Mouse (Mus musculus) liver, embryonic 14.5 days (tissue): ENCODE results near the gene Rasl11a. TPM values are rescaled to one million over a fixed set of nuclear protein-coding genes. Genes with fewer than 3 reads are reported as not detected.

Experiments
- ATAC-seq: fragments of 200-750 bp; cut with Nextera tagmentation; 2 replicates; pipeline ENCODE4 v1.8.0; 2017; ENCODE audit warnings: moderate number of reproducible peaks, mild to moderate bottlenecking, moderate library complexity; ENCODE audit not compliant: insufficient read depth
- DNase-seq, 3 experiments: peaks; one replicate each; pipeline ENCODE4 v3.0.0-alpha.2; 2012 to 2013; ENCODE audit warnings: low read depth in 3 of 3, low spot score in 3 of 3
- H3K27ac ChIP-seq: fragments of 300-500 bp; sonication (generic); 2 replicates; pipeline ENCODE4 v1.5.1; 2014; ENCODE audit warnings: moderate library complexity, mild to moderate bottlenecking, control low read depth, inconsistent platforms
- H3K27me3 ChIP-seq: fragments of 300-500 bp; sonication (generic); 2 replicates; pipeline ENCODE4 v1.6.1; 2014; ENCODE audit warnings: mild to moderate bottlenecking, low read length, moderate library complexity; ENCODE audit not compliant: control insufficient read depth, insufficient read depth
- H3K36me3 ChIP-seq: fragments of 300-500 bp; sonication (generic); replicated peaks from 2 replicates; pipeline ENCODE4 v1.6.1; 2014; ENCODE audit warnings: low read depth; ENCODE audit not compliant: control insufficient read depth, insufficient read depth
- H3K4me1 ChIP-seq, 2 experiments: fragments of 200-500 bp in 1 of 2; fragments of 300-500 bp in 1 of 2; sonication (generic) in 1 of 2; replicated peaks; 2 replicates each; pipeline ENCODE4 v1.6.1; 2012 to 2014; ENCODE audit warnings: antibody characterized with exemption in 1 of 2, inconsistent platforms in 1 of 2, low read length in 1 of 2; ENCODE audit not compliant: control insufficient read depth in 2 of 2, insufficient read depth in 2 of 2
- H3K4me2 ChIP-seq: fragments of 300-500 bp; sonication (generic); 2 replicates; pipeline ENCODE4 v1.6.1; 2014; ENCODE audit warnings: low read depth, mild to moderate bottlenecking, control low read depth, moderate library complexity
- H3K4me3 ChIP-seq, 2 experiments: fragments of 200-500 bp in 1 of 2; fragments of 300-500 bp in 1 of 2; sonication (generic) in 1 of 2; 2 replicates each; pipeline ENCODE4 v1.5.1; 2012 to 2014; ENCODE audit warnings: low read depth in 2 of 2, low read length in 2 of 2, mild to moderate bottlenecking in 2 of 2, control low read depth in 1 of 2, inconsistent platforms in 1 of 2, moderate library complexity in 1 of 2; ENCODE audit not compliant: insufficient read depth in 1 of 2
- H3K9ac ChIP-seq: fragments of 300-500 bp; sonication (generic); replicated peaks from 2 replicates; pipeline ENCODE4 v1.6.1; 2014; ENCODE audit warnings: mild to moderate bottlenecking, control low read depth, moderate library complexity
- H3K9me3 ChIP-seq: fragments of 300-500 bp; sonication (generic); 2 replicates; pipeline ENCODE4 v1.6.1; 2016; ENCODE audit warnings: low read length, mixed read lengths; ENCODE audit not compliant: control insufficient read depth
- CTCF ChIP-seq: IDR thresholded peaks from 2 replicates; pipeline ENCODE4 v1.5.1; 2016; ENCODE audit warnings: antibody characterized with exemption, low read depth, control low read depth
- EP300 ChIP-seq: IDR thresholded peaks from 2 replicates; pipeline ENCODE4 v1.6.1; 2016; ENCODE audit warnings: antibody characterized with exemption, low read depth
- whole genome bisulfite sequencing: fragments of 180-500 bp; shearing (Covaris S2); extraction: QIAGEN DNeasy Blood & Tissue Kit; methylation state at CpG from one replicate; pipeline ENCODE4 v1.1.7; 2014; ENCODE audit not compliant: insufficient replicate concordance; 5-methylcytosine and 5-hydroxymethylcytosine counted together
- polyA plus RNA-seq, 2 experiments: library from polyadenylated mRNA; depleted of rRNA in 1 of 2; stranded (reverse) in 1 of 2; unstranded in 1 of 2; fragments of >200 nt; fragmentation: Nextera tagmentation in 1 of 2; extraction: Ambion mirVana in 1 of 2; gene quantifications; 2 replicates each; pipeline versions ENCODE4 v1.2.1 to v1.2.3; 2012 to 2014

The Rasl11a gene
- polyA plus RNA-seq, 2 experiments, result 0.94 TPM

DNA sequence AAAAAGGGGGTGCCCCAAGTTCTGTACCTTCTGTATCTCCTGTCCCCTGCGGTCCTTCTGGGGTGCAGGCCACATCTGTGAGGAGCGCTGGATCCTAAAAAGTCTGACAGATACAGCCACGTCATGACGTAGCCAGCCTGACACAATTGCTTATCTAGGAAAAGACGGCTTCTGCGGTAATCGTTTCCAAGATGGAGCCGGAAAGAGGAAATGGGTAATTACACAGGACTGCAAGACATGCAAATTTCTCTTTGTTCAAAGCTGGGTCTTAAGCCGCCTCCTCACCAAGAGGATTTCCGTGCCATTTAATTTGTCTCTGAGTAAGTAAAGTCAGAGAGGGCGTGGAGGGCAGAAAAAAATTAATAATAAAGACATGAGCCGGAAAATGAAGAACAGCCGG is 52.1 kb downstream of the Rasl11a start:
- DNase-seq (peak in 2 of 3 experiments; percentile 30 to 37), ATAC-seq (peak; percentile 47; the same call in 1 of the 2 replicates)
- Histone ChIP-seq H3K9me3 (no peaks in the 10 kb centered on the region), H3K4me3 (0 out of 4 replicates have a peak overlapping the region, but pooled peaks of 1 of the 2 experiments have one; percentile 4), H3K27ac (no peak overlapping the region), H3K9ac (no peak overlapping the region), H3K27me3 (no peaks in the 10 kb centered on the region), H3K4me2 (peak overlapping the region; percentile 37), H3K4me1 (peaks cover 0 to 7% of the 10 kb centered on the region in 2 experiments; a peak in 2 of 4 replicates), H3K36me3 (no peaks in the 10 kb centered on the region)
- TF ChIP-seq EP300 (no peak), CTCF (no peak)
- 34% methylated on average over 13 of the region's 13 CpGs for WGBS

Other genes starting within 250 kb of the Rasl11a start
- gene Usp12, start 50.1 kb upstream of the Rasl11a start, polyA plus RNA-seq (2012; rRNA removed), result 4.7 and 7.0 TPM in 2 replicates
- 4.9 and 5.6 TPM in 2 replicates for gene Usp12, start 50.1 kb upstream of the Rasl11a start, polyA plus RNA-seq (2014; fragmentation: Nextera tagmentation; extraction: Ambion mirVana)
- 88.2 and 236 TPM in 2 replicates for gene Rpl21, start 12.2 kb upstream of the Rasl11a start, polyA plus RNA-seq (2012; rRNA removed)
- 453 and 467 TPM in 2 replicates for gene Rpl21, start 12.2 kb upstream of the Rasl11a start, polyA plus RNA-seq (2014; fragmentation: Nextera tagmentation; extraction: Ambion mirVana)
- 20.9 and 31.3 TPM in 2 replicates for gene Gtf3a, start 103.6 kb downstream of the Rasl11a start, polyA plus RNA-seq (2012; rRNA removed)
- 37.7 and 41.4 TPM in 2 replicates for gene Gtf3a, start 103.6 kb downstream of the Rasl11a start, polyA plus RNA-seq (2014; fragmentation: Nextera tagmentation; extraction: Ambion mirVana)
- 3.7 and 6.1 TPM in 2 replicates for gene Mtif3, start 118.7 kb downstream of the Rasl11a start, polyA plus RNA-seq (2012; rRNA removed)
- 12.2 and 13.7 TPM in 2 replicates for gene Mtif3, start 118.7 kb downstream of the Rasl11a start, polyA plus RNA-seq (2014; fragmentation: Nextera tagmentation; extraction: Ambion mirVana)
- gene Lnx2, start 231.5 kb downstream of the Rasl11a start, polyA plus RNA-seq (2012; rRNA removed), result 3.1 and 4.1 TPM in 2 replicates
- gene Lnx2, start 231.5 kb downstream of the Rasl11a start, polyA plus RNA-seq (2014; fragmentation: Nextera tagmentation; extraction: Ambion mirVana), result 4.0 and 4.4 TPM in 2 replicates
- 45.9 and 58.6 TPM in 2 replicates for gene Polr1d, start 232.0 kb downstream of the Rasl11a start, polyA plus RNA-seq (2012; rRNA removed)
- 87.1 and 92.4 TPM in 2 replicates for gene Polr1d, start 232.0 kb downstream of the Rasl11a start, polyA plus RNA-seq (2014; fragmentation: Nextera tagmentation; extraction: Ambion mirVana)